Mouse (Mus musculus) ES-CJ7 (cell line): ENCODE results near the gene Ckmt2.

Source experiments
- DNase-seq: peaks from one replicate; pipeline ENCODE4 v3.0.0; 2011; ENCODE audit warnings: low read depth, low spot score

Gene Ckmt2

GRCm38 (mm10) chr13:91876741-91877349, at the start of gene Ckmt2:
TSS of gene Ckmt2 (minus strand) at chr13:91876885.
- DNase-seq, result no peak

- DNase-seq, result no peak
Observed at GRCm38 (mm10) chr13:91921010-91921409, 44.3 kb upstream of the Ckmt2 start.

GRCm38 (mm10) chr13:91918764-91919163, 42.1 kb upstream of the Ckmt2 start:
- no peak for DNase-seq

- DNase-seq, result no peak
Observed at GRCm38 (mm10) chr13:91917835-91918234, 41.1 kb upstream of the Ckmt2 start.

GRCm38 (mm10) chr13:91916308-91916707, 39.6 kb upstream of the Ckmt2 start:
- DNase-seq, result no peak

GRCm38 (mm10) chr13:91915582-91916239, 39.0 kb upstream of the Ckmt2 start:
- no peak for DNase-seq

GRCm38 (mm10) chr13:91915192-91915581, 38.5 kb upstream of the Ckmt2 start:
- DNase-seq, result no peak

- no peak for DNase-seq
Observed at GRCm38 (mm10) chr13:91911652-91912051, 35.0 kb upstream of the Ckmt2 start.

- DNase-seq, result no peak
Observed at GRCm38 (mm10) chr13:91911211-91911610, 34.5 kb upstream of the Ckmt2 start.

GRCm38 (mm10) chr13:91908202-91908980, 31.7 kb upstream of the Ckmt2 start:
- peak; percentile 71 for DNase-seq

- DNase-seq, result no peak
Observed at GRCm38 (mm10) chr13:91906338-91906737, 29.7 kb upstream of the Ckmt2 start.

- DNase-seq, result no peak
Observed at GRCm38 (mm10) chr13:91896476-91896875, 19.8 kb upstream of the Ckmt2 start.

- peak; percentile 69 for DNase-seq
Observed at GRCm38 (mm10) chr13:91893132-91893531, 16.4 kb upstream of the Ckmt2 start.

- no peak for DNase-seq
Observed at GRCm38 (mm10) chr13:91890031-91890619, 13.4 kb upstream of the Ckmt2 start.

- DNase-seq, result no peak
Observed at GRCm38 (mm10) chr13:91884714-91885386, 8.2 kb upstream of the Ckmt2 start.

GRCm38 (mm10) chr13:91881837-91882480, 5.3 kb upstream of the Ckmt2 start:
- peak; percentile 51 for DNase-seq

GRCm38 (mm10) chr13:91880256-91880655, 3.6 kb upstream of the Ckmt2 start:
- DNase-seq, result no peak

GRCm38 (mm10) chr13:91877996-91878395, 1.3 kb upstream of the Ckmt2 start:
- DNase-seq, result no peak

GRCm38 (mm10) chr13:91877350-91877749, 665 bp upstream of the Ckmt2 start:
- DNase-seq, result no peak

GRCm38 (mm10) chr13:91875581-91875980, 1.1 kb downstream of the Ckmt2 start:
- no peak for DNase-seq

- DNase-seq, result no peak
Observed at GRCm38 (mm10) chr13:91874565-91874964, 2.1 kb downstream of the Ckmt2 start.
